Mouse (Mus musculus): ENCODE results near the gene Dclk1. TPM values are rescaled to one million over a fixed set of nuclear protein-coding genes. Genes with fewer than 3 reads are reported as not detected.

Gene Dclk1
- polyA plus RNA-seq, 2 experiments = 0.04 to 0.08 TPM

- Histone ChIP-seq H3K9ac (replicated peaks) (no peak overlapping the region), H3K9me3 (ENCODE audit: control insufficient read depth, low read length) (no peaks in the 10 kb centered on the region), H3K27me3 (ENCODE audit: control insufficient read depth, insufficient read depth, low read length) (no peaks in the 10 kb centered on the region), H3K27ac (no peak overlapping the region), H3K36me3 (replicated peaks; ENCODE audit: control insufficient read depth, insufficient read depth, low read depth) (no peaks in the 10 kb centered on the region), H3K4me2 (ENCODE audit: low read depth) (no peak overlapping the region), H3K4me3 (ENCODE audit: insufficient read depth in 1 of 2, low read depth in 2 of 2, low read length in 2 of 2) (no peak overlapping the region), H3K4me1 (replicated peaks; ENCODE audit: control insufficient read depth in 2 of 2, insufficient read depth in 2 of 2, low read length in 1 of 2) (peaks cover 0 to 2% of the 10 kb centered on the region in 2 experiments; a peak in 1 of 4 replicates)
- 64% methylated on average over 4 of the region's 4 CpGs for WGBS (ENCODE audit: insufficient replicate concordance)
- DNase-seq (ENCODE audit: low read depth in 3 of 3, low spot score in 3 of 3) (no peak), ATAC-seq (ENCODE audit: insufficient read depth) (no peak)
- TF ChIP-seq CTCF (IDR thresholded peaks at IDR 0.05; ENCODE audit: low read depth) = no peak
- no peak for TF ChIP-seq EP300 (IDR thresholded peaks at IDR 0.05; ENCODE audit: low read depth)
Observed at GRCm38 (mm10) chr3:55551912-55552311, 309.7 kb downstream of the Dclk1 start.

DNA sequence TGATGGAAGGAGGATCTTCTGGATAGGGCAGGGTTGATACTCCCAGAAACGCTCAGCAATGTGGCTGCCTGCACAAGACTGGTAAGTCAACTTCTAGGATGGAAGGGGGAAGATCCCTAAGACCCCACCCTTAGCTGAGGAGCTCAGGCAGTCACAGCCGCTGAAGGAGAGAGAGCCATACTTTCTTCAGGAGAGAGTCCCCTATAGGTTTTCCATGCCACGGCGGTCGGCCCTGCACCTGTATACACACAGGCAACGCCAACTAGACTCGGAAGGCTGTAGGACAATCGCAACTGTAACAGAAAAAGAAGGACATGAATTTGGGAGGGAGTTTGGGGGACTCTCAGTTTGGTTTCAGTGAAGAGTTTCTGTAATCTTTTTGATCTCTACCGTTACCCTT lies 310.9 kb downstream of the Dclk1 start:
- Histone ChIP-seq H3K4me2 (ENCODE audit: low read depth) (no peak overlapping the region), H3K27me3 (ENCODE audit: control insufficient read depth, insufficient read depth, low read length) (no peaks in the 10 kb centered on the region), H3K36me3 (replicated peaks; ENCODE audit: control insufficient read depth, insufficient read depth, low read depth) (no peaks in the 10 kb centered on the region), H3K27ac (no peak overlapping the region), H3K9ac (replicated peaks) (no peak overlapping the region), H3K4me1 (replicated peaks; ENCODE audit: control insufficient read depth in 2 of 2, insufficient read depth in 2 of 2, low read length in 1 of 2) (peaks cover 0 to 2% of the 10 kb centered on the region in 2 experiments; a peak in 1 of 4 replicates), H3K9me3 (ENCODE audit: control insufficient read depth, low read length) (no peaks in the 10 kb centered on the region), H3K4me3 (ENCODE audit: insufficient read depth in 1 of 2, low read depth in 2 of 2, low read length in 2 of 2) (no peak overlapping the region)
- TF ChIP-seq EP300 (IDR thresholded peaks at IDR 0.05; ENCODE audit: low read depth) = no peak
- no peak for TF ChIP-seq CTCF (IDR thresholded peaks at IDR 0.05; ENCODE audit: low read depth)
- WGBS (ENCODE audit: insufficient replicate concordance) = 72% methylated on average over 9 of the region's 9 CpGs
- no peak for ATAC-seq (ENCODE audit: insufficient read depth)
- DNase-seq (ENCODE audit: low read depth in 3 of 3, low spot score in 3 of 3) = no peak

DNA sequence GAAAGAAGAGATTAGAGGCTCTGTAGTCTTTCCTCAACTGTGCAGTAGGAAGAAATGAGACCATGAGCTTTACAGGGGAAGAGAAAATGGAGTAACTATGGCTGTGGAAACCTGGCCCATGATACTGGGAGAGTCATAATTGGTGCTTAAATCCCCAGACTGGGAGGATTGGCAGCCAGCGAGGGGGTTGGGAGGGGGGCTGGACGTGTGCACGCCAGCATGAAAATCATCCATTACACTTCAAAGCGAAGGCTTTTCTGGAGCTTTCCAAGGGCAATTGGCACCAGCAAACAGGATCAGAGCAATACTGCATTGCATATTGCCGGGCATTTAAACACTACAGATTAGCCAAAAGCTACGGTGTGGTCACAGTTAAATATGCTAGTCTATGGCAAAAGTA lies 313.7 kb downstream of the Dclk1 start:
- H3K36me3 ChIP-seq (replicated peaks; ENCODE audit: control insufficient read depth, insufficient read depth, low read depth) = no peaks in the 10 kb centered on the region
- H3K27ac ChIP-seq = no peak overlapping the region
- no peak overlapping the region for H3K4me2 ChIP-seq (ENCODE audit: low read depth)
- H3K9me3 ChIP-seq (ENCODE audit: control insufficient read depth, low read length) = no peaks in the 10 kb centered on the region
- DNase-seq (ENCODE audit: low read depth in 3 of 3, low spot score in 3 of 3) (no peak), ATAC-seq (ENCODE audit: insufficient read depth) (no peak)
- H3K4me1 ChIP-seq (replicated peaks; ENCODE audit: control insufficient read depth in 2 of 2, insufficient read depth in 2 of 2, low read length in 1 of 2) = no peaks in the 10 kb centered on the region
- no peaks in the 10 kb centered on the region for H3K27me3 ChIP-seq (ENCODE audit: control insufficient read depth, insufficient read depth, low read length)
- TF ChIP-seq CTCF (IDR thresholded peaks at IDR 0.05; ENCODE audit: low read depth) (no peak), EP300 (IDR thresholded peaks at IDR 0.05; ENCODE audit: low read depth) (no peak)
- H3K9ac ChIP-seq (replicated peaks) = no peak overlapping the region
- WGBS (ENCODE audit: insufficient replicate concordance) = 71% methylated on average over 6 of the region's 6 CpGs
- no peak overlapping the region for H3K4me3 ChIP-seq (ENCODE audit: insufficient read depth in 1 of 2, low read depth in 2 of 2, low read length in 2 of 2)

DNA sequence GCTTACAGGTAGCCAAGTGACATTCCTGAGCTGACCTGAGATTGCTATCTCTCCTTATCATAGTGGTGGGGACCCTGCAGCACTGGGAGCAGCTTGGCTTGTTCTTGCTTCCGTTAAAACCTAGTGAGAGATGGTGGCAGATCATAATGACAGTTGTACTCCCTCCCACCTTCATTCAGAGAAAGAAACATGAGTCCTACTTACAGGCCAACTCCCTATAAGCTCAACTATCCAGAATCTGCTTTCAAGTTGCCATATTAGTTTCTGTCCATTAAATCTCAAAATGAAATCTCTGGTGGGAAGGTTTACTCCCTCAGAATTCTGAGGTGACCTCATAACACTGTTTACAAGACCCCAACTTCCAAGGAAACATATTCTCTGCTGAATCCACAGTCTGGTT lies 316.4 kb downstream of the Dclk1 start:
- H3K4me3 ChIP-seq (ENCODE audit: insufficient read depth in 1 of 2, low read depth in 2 of 2, low read length in 2 of 2) = no peak overlapping the region
- no peak for ATAC-seq (ENCODE audit: insufficient read depth)
- WGBS (ENCODE audit: insufficient replicate concordance) = 50% methylated on average over 1 of the region's 1 CpGs
- H3K27me3 ChIP-seq (ENCODE audit: control insufficient read depth, insufficient read depth, low read length) = no peaks in the 10 kb centered on the region
- H3K4me2 ChIP-seq (ENCODE audit: low read depth) = no peak overlapping the region
- no peak overlapping the region for H3K9ac ChIP-seq (replicated peaks)
- H3K4me1 ChIP-seq (replicated peaks; ENCODE audit: control insufficient read depth in 2 of 2, insufficient read depth in 2 of 2, low read length in 1 of 2) = no peaks in the 10 kb centered on the region
- H3K9me3 ChIP-seq (ENCODE audit: control insufficient read depth, low read length) = no peaks in the 10 kb centered on the region
- DNase-seq (ENCODE audit: low read depth in 3 of 3, low spot score in 3 of 3) = no peak
- no peak overlapping the region for H3K27ac ChIP-seq
- H3K36me3 ChIP-seq (replicated peaks; ENCODE audit: control insufficient read depth, insufficient read depth, low read depth) = no peaks in the 10 kb centered on the region
- TF ChIP-seq EP300 (IDR thresholded peaks at IDR 0.05; ENCODE audit: low read depth) = no peak
- TF ChIP-seq CTCF (IDR thresholded peaks at IDR 0.05; ENCODE audit: low read depth) = no peak

DNA sequence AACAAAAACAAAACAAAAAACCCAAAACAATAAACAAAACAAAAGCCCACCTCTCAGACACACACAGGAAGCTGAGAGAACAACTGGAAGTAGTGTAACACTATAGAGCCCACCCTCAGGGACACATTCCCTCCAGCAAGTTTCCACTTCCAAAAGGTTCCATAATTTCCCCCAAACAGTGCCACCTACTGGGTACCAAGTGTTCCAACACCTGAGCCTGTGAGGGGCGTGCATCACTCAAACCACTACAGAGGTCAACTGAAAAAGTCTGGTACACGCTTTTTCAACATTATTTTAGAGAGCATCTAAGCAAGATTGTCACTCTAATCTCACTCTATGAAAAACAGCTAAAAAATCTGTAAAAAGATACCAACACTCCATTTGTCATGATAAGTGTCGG lies 325.3 kb downstream of the Dclk1 start:
- H3K9ac ChIP-seq (replicated peaks) = no peak overlapping the region
- H3K27me3 ChIP-seq (ENCODE audit: control insufficient read depth, insufficient read depth, low read length) = no peaks in the 10 kb centered on the region
- DNase-seq (ENCODE audit: low read depth in 3 of 3, low spot score in 3 of 3) (no peak), ATAC-seq (ENCODE audit: insufficient read depth) (no peak)
- TF ChIP-seq EP300 (IDR thresholded peaks at IDR 0.05; ENCODE audit: low read depth) = no peak
- TF ChIP-seq CTCF (IDR thresholded peaks at IDR 0.05; ENCODE audit: low read depth) = 0 out of 2 replicates have a peak, but pooled peaks have one; percentile 13
- WGBS (ENCODE audit: insufficient replicate concordance) = 52% methylated on average over 3 of the region's 3 CpGs
- H3K4me2 ChIP-seq (ENCODE audit: low read depth) = no peak overlapping the region
- no peak overlapping the region for H3K27ac ChIP-seq
- H3K4me1 ChIP-seq (replicated peaks; ENCODE audit: control insufficient read depth in 2 of 2, insufficient read depth in 2 of 2, low read length in 1 of 2) = no peaks in the 10 kb centered on the region
- no peak overlapping the region for H3K4me3 ChIP-seq (ENCODE audit: insufficient read depth in 1 of 2, low read depth in 2 of 2, low read length in 2 of 2)
- no peaks in the 10 kb centered on the region for H3K36me3 ChIP-seq (replicated peaks; ENCODE audit: control insufficient read depth, insufficient read depth, low read depth)
- no peaks in the 10 kb centered on the region for H3K9me3 ChIP-seq (ENCODE audit: control insufficient read depth, low read length)

Data from liver, embryonic 14.5 days (tissue).